Comparison of ENCODE assay signal across 15 mouse cellular contexts in genomic region chr2:160876115-160876514, GRCm38 (mm10). TPM values are rescaled to one million over a fixed set of nuclear protein-coding genes. Genes with fewer than 3 reads are reported as not detected.
DNase-seq lines count a peak whose midpoint lies in the region; ATAC-seq and TF ChIP-seq lines count a peak whose summit lies in the region.
"Had no signal": no experiment of that assay in that cellular context is flagged by ENCODE, and none has a peak within 500 bp of the region (broad histone marks: within the 10 kb centered on the region; RNA-seq: fewer than 3 reads in every experiment).

No protein-coding gene starts in this region.

- H3K4me3 ChIP-seq in layer of hippocampus, adult 2 months, result no peak overlapping the region
- no peak overlapping the region for H3K4me3 ChIP-seq in stomach, postnatal 0 days (ENCODE audit: low read depth, low read length)
- H3K4me3 ChIP-seq: hindbrain, embryonic 10.5 days; neural tube, embryonic 15.5 days had no signal

- no peaks in the 10 kb centered on the region for H3K36me3 ChIP-seq in stomach, postnatal 0 days (ENCODE audit: control insufficient read depth, insufficient read depth, low read length)
- H3K36me3 ChIP-seq: hindbrain, embryonic 10.5 days; neural tube, embryonic 15.5 days had no signal

- ATAC-seq in CD4-positive, CD25-positive, alpha-beta regulatory T cell, adult 4 months, result no peak
- no peak for ATAC-seq in stomach, postnatal 0 days (ENCODE audit: low FRiP score, low TSS enrichment)
- ATAC-seq in megakaryocyte, adult 5-6 weeks (ENCODE audit: poor library complexity, severe bottlenecking), result no peak

- no peaks in the 10 kb centered on the region for H3K4me1 ChIP-seq in stomach, postnatal 0 days (replicated peaks; ENCODE audit: control insufficient read depth, insufficient read depth)

- no peaks in the 10 kb centered on the region for H3K9me3 ChIP-seq in stomach, postnatal 0 days (ENCODE audit: control insufficient read depth, low read length)
- H3K9me3 ChIP-seq: hindbrain, embryonic 10.5 days; neural tube, embryonic 15.5 days had no signal

- TF ChIP-seq CTCF in layer of hippocampus, adult 2 months (conservative IDR thresholded peaks at IDR 0.05), result peak; percentile 72
- TF ChIP-seq CTCF in stomach, postnatal 0 days (IDR thresholded peaks at IDR 0.05; ENCODE audit: low read depth), result peak; percentile 63

- no peaks in the 10 kb centered on the region for H3K27me3 ChIP-seq in stomach, postnatal 0 days (ENCODE audit: control insufficient read depth, insufficient read depth, low read length)
- H3K27me3 ChIP-seq: neural tube, embryonic 15.5 days had no signal

- no peak overlapping the region for H3K27ac ChIP-seq in layer of hippocampus, adult 2 months
- H3K27ac ChIP-seq in stomach, postnatal 0 days (replicated peaks), result no peak overlapping the region
- H3K27ac ChIP-seq: hindbrain, embryonic 10.5 days; neural tube, embryonic 15.5 days had no signal

- no peak overlapping the region for H3K4me2 ChIP-seq in stomach, postnatal 0 days (replicated peaks; ENCODE audit: low read depth)
- H3K4me2 ChIP-seq: neural tube, embryonic 15.5 days had no signal

- WGBS in stomach, postnatal 0 days, result 89% methylated on average over 4 of the region's 4 CpGs

- no peak for TF ChIP-seq EP300 in stomach, postnatal 0 days (optimal IDR thresholded peaks at IDR 0.05)

- DNase-seq in CD4-positive, CD25-positive, alpha-beta regulatory T cell, adult 2 months (ENCODE audit: low read depth, low spot score), result peak; percentile 72
- DNase-seq in layer of hippocampus, adult 2 months (ENCODE audit: low spot score in 2 of 2), result no peak
- no peak for DNase-seq in layer of hippocampus, adult 9-10 months (ENCODE audit: low spot score)
- peak; percentile 11 for DNase-seq in thymus, postnatal 25 days
- no peak for DNase-seq in thymus, adult 18-20 months
- DNase-seq in stomach, postnatal 0 days (ENCODE audit: low spot score), result no peak
- DNase-seq: adrenal gland, postnatal 14 days; cerebellum, adult 9-11 months; gastrocnemius, postnatal 14 days had no signal

- no peak overlapping the region for H3K9ac ChIP-seq in stomach, postnatal 0 days (ENCODE audit: low read length)
- H3K9ac ChIP-seq: neural tube, embryonic 15.5 days had no signal

RNA-seq across cellular contexts. Expression of gene Zhx3, which starts 3.3 kb away (rescaled TPM):
- polyA plus RNA-seq in CD4-positive, CD25-positive, alpha-beta regulatory T cell, adult 4 months (2017; shearing (Covaris generic)), result 10 to 100 TPM in 1 of 2 experiments, 1 to 10 TPM in 1; 8.3 to 11.5 TPM
- total RNA-seq in layer of hippocampus, adult 2 months (2021), result 100 to 1,000 TPM; 111 to 116 TPM
- 4.0 and 4.5 TPM in 2 replicates for polyA plus RNA-seq in stomach, postnatal 0 days (2015; fragmentation: Nextera tagmentation; extraction: Ambion mirVana)
- total RNA-seq in megakaryocyte, adult 5-6 weeks (2015), result 2.9 and 6.2 TPM in 2 replicates
- total RNA-seq in megakaryocyte, adult 5-6 weeks (2017), result 2.8 and 3.9 TPM in 2 replicates

RNA-seq across cellular contexts. Expression of gene Lpin3, which starts 4.4 kb away (rescaled TPM):
- polyA plus RNA-seq in CD4-positive, CD25-positive, alpha-beta regulatory T cell, adult 4 months (2017; shearing (Covaris generic)), result 1 to 10 TPM in 1 of 2 experiments, under 1 TPM in 1; 0.55 to 1.4 TPM
- total RNA-seq in layer of hippocampus, adult 2 months (2021), result 1 to 10 TPM in 1 of 2 experiments, under 1 TPM in 1; 0.97 to 1.0 TPM
- polyA plus RNA-seq in stomach, postnatal 0 days (2015; fragmentation: Nextera tagmentation; extraction: Ambion mirVana), result 19.4 and 22.0 TPM in 2 replicates
- not detected in 2 replicates for total RNA-seq in megakaryocyte, adult 5-6 weeks (2015)
- total RNA-seq in megakaryocyte, adult 5-6 weeks (2017), result not detected in 2 replicates
- total RNA-seq: megakaryocyte-erythroid progenitor cell, adult 5-6 weeks had no signal

RNA-seq across cellular contexts. Expression of gene Emilin3, which starts 36.0 kb away (rescaled TPM):
- polyA plus RNA-seq in CD4-positive, CD25-positive, alpha-beta regulatory T cell, adult 4 months (2017; shearing (Covaris generic)), result not detected
- total RNA-seq in layer of hippocampus, adult 2 months (2021), result under 1 TPM; 0.28 to 0.29 TPM
- polyA plus RNA-seq in stomach, postnatal 0 days (2015; fragmentation: Nextera tagmentation; extraction: Ambion mirVana), result 7.2 and 8.5 TPM in 2 replicates
- total RNA-seq in megakaryocyte, adult 5-6 weeks (2015), result not detected in 2 replicates
- not detected in 2 replicates for total RNA-seq in megakaryocyte, adult 5-6 weeks (2017)
- total RNA-seq: megakaryocyte-erythroid progenitor cell, adult 5-6 weeks had no signal
- polyA plus RNA-seq: large intestine, adult 2 months had no signal

Comparison
In these comparisons a context has a peak if more than half of its experiments do, and no peak if none do; other contexts are left out.
1. DNase-seq: peak in CD4-positive, CD25-positive, alpha-beta regulatory T cell, adult 2 months (single experiment) and thymus, postnatal 25 days (single experiment); none in layer of hippocampus, adult 2 months (0 of 2), layer of hippocampus, adult 9-10 months (single experiment), thymus, adult 18-20 months (0 of 2) and stomach, postnatal 0 days (single experiment).
2. RNA of gene Zhx3, which starts 3.3 kb away (total RNA-seq): 111 to 116 TPM in layer of hippocampus, adult 2 months; 2.8 to 6.2 TPM in megakaryocyte, adult 5-6 weeks; every median in the first group is over 10 times any median in the second.